Mouse (Mus musculus): ENCODE data around the gene Gm5152.
"Not testable (repeated sequence)": the region's sequence is repeated elsewhere in the genome, so short reads cannot be mapped to it uniquely, and the experiment has no call there.

- not testable (repeated sequence) for TF ChIP-seq CTCF, EP300 (IDR thresholded peaks at IDR 0.05)
These were observed 556 bp downstream of the Gm5152 start for GRCm38 (mm10) chr5:10245770-10246169.
